Mouse (Mus musculus): ENCODE data around the gene Slc38a2. TPM values are rescaled to one million over a fixed set of nuclear protein-coding genes. Genes with fewer than 3 reads are reported as not detected.

The Slc38a2 gene
- polyA plus RNA-seq, 1 experiment from 2014 or later, result 245 TPM

DNA sequence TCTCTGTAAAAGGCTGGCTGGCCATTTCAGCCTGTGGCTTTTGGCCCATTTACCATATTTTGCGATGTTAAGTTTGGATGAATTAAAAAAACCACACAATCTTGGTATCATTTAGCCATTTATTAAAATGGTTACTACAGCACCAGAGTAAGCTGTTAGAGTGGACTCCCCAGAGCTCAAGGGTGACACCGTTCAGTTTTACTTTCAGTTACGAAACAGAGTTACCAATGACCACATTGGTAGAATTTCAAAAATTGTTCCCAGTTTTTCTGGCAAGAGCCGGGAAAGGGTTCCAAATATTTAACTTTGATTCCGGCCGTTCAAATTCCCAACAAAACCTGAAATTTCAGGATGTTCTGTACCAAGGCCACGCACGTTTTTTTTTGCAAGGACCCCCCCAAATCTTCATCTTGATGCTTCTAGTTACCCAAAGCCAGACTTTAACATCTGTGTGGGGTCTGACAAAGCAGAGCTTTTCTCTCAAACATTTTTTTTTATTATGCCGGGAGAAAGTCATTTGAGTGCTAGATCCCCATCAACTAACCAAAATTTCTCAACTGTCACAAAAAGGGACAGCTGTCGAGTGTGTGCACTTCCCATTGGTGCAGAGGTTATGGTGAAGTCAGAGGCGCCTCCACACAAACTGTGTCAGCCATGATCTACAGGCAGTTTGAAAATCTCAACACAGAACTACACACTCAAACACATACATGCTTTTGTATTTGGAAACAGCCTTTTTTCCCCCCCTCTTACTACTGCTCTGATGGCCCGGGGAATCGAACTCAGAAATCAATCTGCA, 2.8 kb downstream of the Slc38a2 start:
- Histone ChIP-seq H3K4me1 (ENCODE audit: control insufficient read depth, insufficient read depth, low read length) (peaks cover 15% of the 10 kb centered on the region), H3K4me3 (ENCODE audit: low read depth, low read length) (peak overlapping the region; percentile 93), H3K9ac (ENCODE audit: low read length) (peak overlapping the region; percentile 23; the same call in 1 of the 2 replicates), H3K4me2 (ENCODE audit: low read depth, severe bottlenecking) (peak overlapping the region; percentile 84), H3K9me3 (ENCODE audit: control insufficient read depth, low read length) (no peaks in the 10 kb centered on the region), H3K27ac (replicated peaks; ENCODE audit: low read depth, low read length) (no peak overlapping the region), H3K36me3 (ENCODE audit: control insufficient read depth, insufficient read depth, low read length) (peaks cover 37% of the 10 kb centered on the region), H3K27me3 (ENCODE audit: control insufficient read depth, insufficient read depth, low read length) (no peaks in the 10 kb centered on the region)
- ATAC-seq (ENCODE audit: insufficient number of reproducible peaks, low FRiP score, low TSS enrichment, low read depth) (no peak), DNase-seq (ENCODE audit: low spot score) (no peak)
- 84% methylated on average over 13 of the region's 13 CpGs for WGBS

DNA sequence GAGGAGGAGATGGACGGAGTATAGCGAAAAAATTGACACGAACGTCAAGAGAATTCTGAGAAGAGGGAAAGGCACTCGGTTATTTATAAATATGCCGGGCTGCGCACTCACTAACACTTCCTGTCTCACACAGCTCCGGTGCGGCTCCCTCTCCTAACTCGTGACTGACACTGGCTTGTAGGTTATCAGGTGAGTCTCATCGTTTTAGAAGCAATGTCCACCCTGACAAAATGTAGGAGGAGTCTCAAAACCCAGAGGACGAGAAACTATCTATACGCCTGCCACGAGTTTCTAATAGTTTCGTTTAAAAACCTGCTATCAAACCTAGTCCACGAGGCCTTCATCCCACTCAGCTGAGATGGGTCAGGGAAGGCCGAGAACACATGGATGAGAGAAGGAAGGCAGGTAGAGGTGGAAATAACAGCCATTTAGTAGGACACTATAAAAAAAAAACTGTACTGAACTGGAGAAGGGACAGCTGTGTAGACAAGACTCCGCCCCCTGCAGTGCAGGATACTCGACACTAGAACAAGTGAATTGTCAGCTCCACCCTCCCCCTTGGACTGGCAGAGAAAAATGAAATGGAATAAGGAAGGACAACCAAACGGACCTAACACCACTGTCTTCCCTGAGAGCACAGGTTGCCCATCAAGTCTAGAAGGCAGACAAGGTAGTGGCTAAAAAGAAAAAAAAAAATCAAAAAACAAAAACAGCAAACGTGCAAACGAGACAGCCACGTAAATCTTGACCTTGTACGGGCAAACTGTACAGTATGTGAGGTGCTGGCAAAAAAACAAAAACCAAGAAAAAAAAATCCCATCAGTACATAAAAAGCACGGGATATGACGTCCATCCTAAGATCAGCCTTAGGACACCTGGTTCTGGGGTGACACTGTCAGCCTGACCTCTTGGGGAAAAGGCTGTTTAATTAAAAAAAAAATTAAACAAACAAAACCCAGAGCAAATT, 3.8 kb downstream of the Slc38a2 start:
- DNase-seq (ENCODE audit: low spot score) (no peak), ATAC-seq (ENCODE audit: insufficient number of reproducible peaks, low FRiP score, low TSS enrichment, low read depth) (no peak)
- no peak overlapping the region for H3K4me3 ChIP-seq (ENCODE audit: low read depth, low read length)
- no peaks in the 10 kb centered on the region for H3K9me3 ChIP-seq (ENCODE audit: control insufficient read depth, low read length)
- peak overlapping the region; percentile 84; the same call in 1 of the 2 replicates for H3K4me2 ChIP-seq (ENCODE audit: low read depth, severe bottlenecking)
- H3K27me3 ChIP-seq (ENCODE audit: control insufficient read depth, insufficient read depth, low read length), result no peaks in the 10 kb centered on the region
- 84% methylated on average over 26 of the region's 26 CpGs for WGBS
- H3K9ac ChIP-seq (ENCODE audit: low read length), result no peak overlapping the region
- peaks cover 44% of the 10 kb centered on the region for H3K36me3 ChIP-seq (ENCODE audit: control insufficient read depth, insufficient read depth, low read length)
- peaks cover 15% of the 10 kb centered on the region for H3K4me1 ChIP-seq (ENCODE audit: control insufficient read depth, insufficient read depth, low read length)
- H3K27ac ChIP-seq (replicated peaks; ENCODE audit: low read depth, low read length), result no peak overlapping the region

DNA sequence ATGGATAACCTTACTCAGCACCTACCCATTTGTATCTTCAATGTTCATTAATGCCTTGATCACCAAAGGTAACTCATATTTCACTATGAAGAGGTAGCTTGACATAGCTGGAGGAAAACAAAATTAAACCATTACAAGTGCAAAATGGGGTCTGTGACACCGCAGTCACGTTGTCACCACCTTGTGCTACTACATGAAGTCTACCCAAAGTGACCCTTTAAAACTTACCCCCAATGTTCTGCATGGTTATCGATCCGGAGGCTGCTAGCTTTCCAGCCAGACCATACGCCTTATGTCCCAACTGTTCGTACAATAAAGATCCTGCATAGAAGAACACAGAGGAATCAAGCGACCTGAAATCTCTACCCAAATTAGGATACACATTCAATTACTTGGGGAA, 4.5 kb downstream of the Slc38a2 start:
- no peaks in the 10 kb centered on the region for H3K27me3 ChIP-seq (ENCODE audit: control insufficient read depth, insufficient read depth, low read length)
- no peak overlapping the region for H3K27ac ChIP-seq (replicated peaks; ENCODE audit: low read depth, low read length)
- WGBS, result 94% methylated on average over 7 of the region's 7 CpGs
- H3K36me3 ChIP-seq (ENCODE audit: control insufficient read depth, insufficient read depth, low read length), result peaks cover 51% of the 10 kb centered on the region
- no peak overlapping the region for H3K9ac ChIP-seq (ENCODE audit: low read length)
- no peaks in the 10 kb centered on the region for H3K9me3 ChIP-seq (ENCODE audit: control insufficient read depth, low read length)
- H3K4me1 ChIP-seq (ENCODE audit: control insufficient read depth, insufficient read depth, low read length), result peaks cover 11% of the 10 kb centered on the region
- ATAC-seq (ENCODE audit: insufficient number of reproducible peaks, low FRiP score, low TSS enrichment, low read depth), result no peak
- no peak for DNase-seq (ENCODE audit: low spot score)
- H3K4me3 ChIP-seq (ENCODE audit: low read depth, low read length), result no peak overlapping the region
- no peak overlapping the region for H3K4me2 ChIP-seq (ENCODE audit: low read depth, severe bottlenecking)

- no peak overlapping the region for H3K4me3 ChIP-seq (ENCODE audit: low read depth, low read length)
- ATAC-seq (ENCODE audit: insufficient number of reproducible peaks, low FRiP score, low TSS enrichment, low read depth) (no peak), DNase-seq (ENCODE audit: low spot score) (no peak)
- no peak overlapping the region for H3K27ac ChIP-seq (replicated peaks; ENCODE audit: low read depth, low read length)
- H3K9me3 ChIP-seq (ENCODE audit: control insufficient read depth, low read length), result no peaks in the 10 kb centered on the region
- H3K4me2 ChIP-seq (ENCODE audit: low read depth, severe bottlenecking), result no peak overlapping the region
- H3K9ac ChIP-seq (ENCODE audit: low read length), result no peak overlapping the region
- H3K36me3 ChIP-seq (ENCODE audit: control insufficient read depth, insufficient read depth, low read length), result peaks cover 60% of the 10 kb centered on the region
- 90% methylated on average over 14 of the region's 14 CpGs for WGBS
- peaks cover 11% of the 10 kb centered on the region for H3K4me1 ChIP-seq (ENCODE audit: control insufficient read depth, insufficient read depth, low read length)
- no peaks in the 10 kb centered on the region for H3K27me3 ChIP-seq (ENCODE audit: control insufficient read depth, insufficient read depth, low read length)
Observed at GRCm38 (mm10) chr15:96693688-96694087, 5.8 kb downstream of the Slc38a2 start.

DNA sequence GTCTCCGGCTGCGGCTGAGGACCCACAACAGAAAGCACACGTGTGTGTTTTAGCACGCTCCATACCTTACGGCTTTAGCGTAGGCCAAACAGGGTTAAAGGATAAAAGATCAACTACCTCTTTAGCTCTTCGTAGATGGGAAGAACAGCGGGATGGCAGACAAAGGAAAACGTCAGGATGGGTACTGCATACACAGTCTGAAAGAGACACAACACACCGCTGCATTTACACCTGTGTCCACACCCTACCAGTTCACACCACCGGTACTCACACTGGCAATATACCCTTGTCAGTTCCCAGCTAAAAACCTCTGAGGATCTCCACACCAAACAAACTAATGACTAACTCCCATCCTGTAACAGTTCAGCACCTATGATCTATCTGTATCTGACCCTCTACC, 7.1 kb downstream of the Slc38a2 start:
- WGBS, result 94% methylated on average over 11 of the region's 11 CpGs

GRCm38 (mm10) chr15:96691381-96691780, 8.1 kb downstream of the Slc38a2 start:
- Histone ChIP-seq H3K4me2 (ENCODE audit: low read depth, severe bottlenecking) (no peak overlapping the region), H3K27me3 (ENCODE audit: control insufficient read depth, insufficient read depth, low read length) (no peaks in the 10 kb centered on the region), H3K4me1 (ENCODE audit: control insufficient read depth, insufficient read depth, low read length) (no peaks in the 10 kb centered on the region), H3K4me3 (ENCODE audit: low read depth, low read length) (no peak overlapping the region), H3K36me3 (ENCODE audit: control insufficient read depth, insufficient read depth, low read length) (peaks cover 65% of the 10 kb centered on the region), H3K9me3 (ENCODE audit: control insufficient read depth, low read length) (no peaks in the 10 kb centered on the region), H3K27ac (replicated peaks; ENCODE audit: low read depth, low read length) (no peak overlapping the region), H3K9ac (ENCODE audit: low read length) (no peak overlapping the region)
- DNase-seq (ENCODE audit: low spot score) (no peak), ATAC-seq (ENCODE audit: insufficient number of reproducible peaks, low FRiP score, low TSS enrichment, low read depth) (no peak)
- WGBS, result 91% methylated on average over 15 of the region's 15 CpGs

More for the DNA sequence above, 7.1 kb downstream of the Slc38a2 start:
- no peaks in the 10 kb centered on the region for H3K9me3 ChIP-seq (ENCODE audit: control insufficient read depth, low read length)
- no peak overlapping the region for H3K4me3 ChIP-seq (ENCODE audit: low read depth, low read length)
- ATAC-seq (ENCODE audit: insufficient number of reproducible peaks, low FRiP score, low TSS enrichment, low read depth) (no peak), DNase-seq (ENCODE audit: low spot score) (no peak)
- H3K4me2 ChIP-seq (ENCODE audit: low read depth, severe bottlenecking), result no peak overlapping the region
- H3K36me3 ChIP-seq (ENCODE audit: control insufficient read depth, insufficient read depth, low read length), result peaks cover 68% of the 10 kb centered on the region
- H3K9ac ChIP-seq (ENCODE audit: low read length), result no peak overlapping the region
- no peak overlapping the region for H3K27ac ChIP-seq (replicated peaks; ENCODE audit: low read depth, low read length)
- H3K27me3 ChIP-seq (ENCODE audit: control insufficient read depth, insufficient read depth, low read length), result no peaks in the 10 kb centered on the region
- peaks cover 9% of the 10 kb centered on the region for H3K4me1 ChIP-seq (ENCODE audit: control insufficient read depth, insufficient read depth, low read length)

DNA sequence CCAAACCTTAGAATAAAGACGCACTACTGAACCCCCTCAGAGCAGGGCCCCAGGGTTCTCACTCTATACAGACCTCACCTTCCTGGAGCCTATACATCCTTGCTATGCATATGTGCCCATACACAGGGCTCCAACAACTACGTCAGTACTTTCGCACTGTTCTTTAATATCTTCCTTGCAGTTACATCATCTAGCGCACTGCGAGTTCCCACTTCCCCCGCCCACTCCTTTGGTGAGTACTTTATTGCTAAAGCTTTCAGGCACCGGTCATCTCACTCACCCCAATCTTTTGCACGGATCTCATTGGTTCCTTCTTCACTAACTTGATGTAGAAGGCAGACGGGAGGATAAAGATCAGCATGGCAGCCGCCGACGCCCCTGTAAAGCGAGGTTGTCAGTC, 8.7 kb downstream of the Slc38a2 start:
- H3K4me1 ChIP-seq (ENCODE audit: control insufficient read depth, insufficient read depth, low read length), result no peaks in the 10 kb centered on the region
- no peak overlapping the region for H3K9ac ChIP-seq (ENCODE audit: low read length)
- 92% methylated on average over 13 of the region's 13 CpGs for WGBS
- H3K9me3 ChIP-seq (ENCODE audit: control insufficient read depth, low read length), result no peaks in the 10 kb centered on the region
- no peak overlapping the region for H3K27ac ChIP-seq (replicated peaks; ENCODE audit: low read depth, low read length)
- peaks cover 64% of the 10 kb centered on the region for H3K36me3 ChIP-seq (ENCODE audit: control insufficient read depth, insufficient read depth, low read length)
- no peak for DNase-seq (ENCODE audit: low spot score)
- no peak for ATAC-seq (ENCODE audit: insufficient number of reproducible peaks, low FRiP score, low TSS enrichment, low read depth)
- H3K4me2 ChIP-seq (ENCODE audit: low read depth, severe bottlenecking), result no peak overlapping the region
- no peak overlapping the region for H3K4me3 ChIP-seq (ENCODE audit: low read depth, low read length)
- no peaks in the 10 kb centered on the region for H3K27me3 ChIP-seq (ENCODE audit: control insufficient read depth, insufficient read depth, low read length)

DNA sequence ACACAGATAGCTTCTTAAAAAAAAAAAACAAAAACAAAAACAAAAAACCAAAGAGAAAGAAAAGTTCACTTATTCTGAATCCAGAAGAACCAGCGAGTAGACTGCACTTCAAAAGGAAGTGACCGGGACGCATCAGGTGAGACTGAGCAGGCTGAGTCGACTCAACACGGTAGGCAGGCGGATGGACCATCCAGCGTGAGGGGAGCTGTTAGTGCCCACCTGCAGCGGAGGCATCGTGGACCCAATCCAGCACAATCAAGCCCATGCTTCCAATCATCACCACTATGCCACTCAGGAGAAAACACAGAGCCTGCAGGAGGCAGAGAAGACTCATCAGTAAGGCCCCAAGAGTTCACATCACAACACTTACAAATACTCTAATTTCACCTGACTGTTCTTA, 9.6 kb downstream of the Slc38a2 start:
- Histone ChIP-seq H3K9ac (ENCODE audit: low read length) (no peak overlapping the region), H3K36me3 (ENCODE audit: control insufficient read depth, insufficient read depth, low read length) (peaks cover 61% of the 10 kb centered on the region), H3K4me3 (ENCODE audit: low read depth, low read length) (no peak overlapping the region), H3K9me3 (ENCODE audit: control insufficient read depth, low read length) (no peaks in the 10 kb centered on the region), H3K27ac (replicated peaks; ENCODE audit: low read depth, low read length) (no peak overlapping the region), H3K4me1 (ENCODE audit: control insufficient read depth, insufficient read depth, low read length) (no peaks in the 10 kb centered on the region), H3K4me2 (ENCODE audit: low read depth, severe bottlenecking) (no peak overlapping the region), H3K27me3 (ENCODE audit: control insufficient read depth, insufficient read depth, low read length) (no peaks in the 10 kb centered on the region)
- 92% methylated on average over 9 of the region's 9 CpGs for WGBS
- DNase-seq (ENCODE audit: low spot score) (no peak), ATAC-seq (ENCODE audit: insufficient number of reproducible peaks, low FRiP score, low TSS enrichment, low read depth) (no peak)

Measured in limb, embryonic 11.5 days (tissue).